Mouse (Mus musculus) urinary bladder, postnatal 14 days (tissue): ENCODE measurements at regions not wholly inside any gene's neighbourhood (a gene's known extent, or its start where the extent isn't known, plus 50 kb on each side); places are given as distances from the start of the nearest gene placed in this dataset.

Experiments
- DNase-seq: peaks from one replicate; pipeline ENCODE4 v3.0.0; 2021; ENCODE audit warnings: low spot score

GRCm38 (mm10) chr2:148292442-148292841 is 102.7 kb upstream of the Sstr4 start:
- DNase-seq: no peak

GRCm38 (mm10) chr2:148292895-148293294 is 102.2 kb upstream of the Sstr4 start:
- peak; percentile 11 for DNase-seq

- no peak for DNase-seq
Measured at GRCm38 (mm10) chr2:148300879-148301278, 94.3 kb upstream of the Sstr4 start.

GRCm38 (mm10) chr2:148312255-148312654 is 82.9 kb upstream of the Sstr4 start:
- no peak for DNase-seq

DNA sequence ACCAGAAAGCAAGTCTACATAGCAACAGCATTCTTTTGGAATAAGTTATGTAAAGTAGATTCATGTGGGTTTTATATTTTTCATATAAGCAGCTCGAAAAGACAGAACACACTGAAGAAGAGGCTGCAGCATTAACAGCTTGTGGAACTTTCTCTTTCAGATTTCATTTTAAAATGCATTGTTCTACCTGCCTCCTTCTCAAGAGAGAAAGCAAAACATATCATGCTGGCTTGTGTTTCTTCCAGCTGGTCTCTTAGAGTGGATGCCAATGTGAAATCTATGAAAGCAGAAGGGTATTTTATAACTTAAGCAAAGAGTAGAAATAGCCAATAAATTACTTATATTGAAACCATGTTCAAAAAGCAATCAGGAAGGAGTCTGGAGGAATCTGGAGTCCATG is 74.2 kb upstream of the Sstr4 start:
- DNase-seq: no peak

DNA sequence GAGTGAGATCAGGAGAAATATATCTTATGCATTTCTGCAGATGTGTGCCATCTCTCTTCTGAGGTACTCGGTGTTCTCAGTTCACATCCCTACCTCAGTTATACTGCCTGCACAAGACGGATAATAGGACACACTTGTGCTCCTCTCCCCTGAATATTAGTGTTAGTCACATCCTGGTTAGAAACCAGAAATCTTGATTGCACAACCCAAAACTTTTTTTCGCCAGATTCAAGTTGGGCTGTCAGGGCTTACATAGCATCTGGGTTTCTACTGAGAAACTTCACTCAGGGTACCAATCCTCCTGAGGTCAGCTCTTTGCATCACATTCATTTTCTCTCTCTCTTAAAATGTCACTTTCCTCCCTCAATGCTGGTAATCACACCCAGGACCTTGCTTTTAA is 69.8 kb upstream of the Sstr4 start:
- no peak for DNase-seq

DNA sequence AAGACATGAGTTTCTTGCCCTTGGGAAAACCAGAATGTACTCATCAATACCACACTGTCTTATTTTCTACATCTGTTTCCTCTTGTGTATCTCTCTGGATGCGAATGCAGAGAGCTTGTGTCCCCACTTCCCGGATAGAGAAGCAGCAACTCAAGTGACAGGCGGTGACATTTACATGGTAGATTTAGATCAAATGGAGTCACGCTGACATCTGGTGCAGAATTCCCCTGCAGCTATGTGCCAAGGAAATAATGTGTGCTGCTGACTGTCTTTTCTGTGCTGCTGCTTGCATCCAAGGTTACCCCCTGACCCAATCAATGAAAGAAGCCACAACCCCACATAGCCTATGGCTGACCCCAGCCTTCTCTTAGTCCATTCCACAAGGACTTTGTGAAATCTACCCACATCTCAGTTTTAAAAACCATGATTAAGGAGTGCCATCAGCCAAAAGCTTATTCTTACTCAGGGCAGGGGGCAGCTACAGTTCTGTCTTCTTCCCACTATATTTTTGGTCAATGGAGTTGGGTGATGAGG is 69.2 kb upstream of the Sstr4 start:
- DNase-seq: no peak

DNA sequence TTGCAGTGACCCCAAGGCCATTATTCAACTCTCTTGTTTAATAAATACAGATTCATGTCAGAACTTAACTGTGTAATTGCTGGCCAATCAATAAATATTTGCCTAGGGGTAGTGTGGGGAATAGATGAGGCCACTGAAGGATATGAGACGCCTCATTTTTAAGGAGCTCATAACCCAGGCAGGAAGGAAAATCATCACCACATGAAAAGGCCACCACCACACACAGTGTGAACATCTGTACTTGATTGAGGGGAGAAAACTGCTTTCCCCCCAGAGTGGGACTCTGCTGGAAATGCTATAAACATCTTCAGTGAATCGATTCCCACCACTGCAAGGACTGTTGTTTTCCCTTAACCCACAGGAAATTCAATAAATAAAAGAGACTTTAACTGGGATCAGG is 68.7 kb upstream of the Sstr4 start:
- DNase-seq: no peak

DNA sequence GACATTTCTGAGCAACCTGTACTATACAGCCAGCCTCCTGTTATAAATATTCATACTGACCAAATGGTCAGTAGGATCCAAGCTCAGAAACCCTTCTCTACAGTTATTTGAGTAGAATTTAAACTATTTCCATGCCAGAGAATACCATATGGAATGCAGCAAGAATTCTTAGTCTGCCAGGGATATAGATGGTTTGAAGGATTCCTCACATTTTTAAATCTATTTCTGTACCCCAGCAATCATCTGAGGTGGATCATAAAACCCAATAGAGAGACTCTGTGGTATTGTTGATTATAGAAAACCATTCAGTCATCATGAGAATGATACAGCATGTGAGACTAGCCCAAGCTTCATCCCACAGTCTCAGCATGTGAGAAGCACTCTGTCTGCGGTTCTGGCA is 67.6 kb upstream of the Sstr4 start:
- DNase-seq: no peak

GRCm38 (mm10) chr2:148330368-148330767 is 64.8 kb upstream of the Sstr4 start:
- no peak for DNase-seq

- DNase-seq: no peak
Measured at GRCm38 (mm10) chr2:148334555-148334954, 60.6 kb upstream of the Sstr4 start.

DNA sequence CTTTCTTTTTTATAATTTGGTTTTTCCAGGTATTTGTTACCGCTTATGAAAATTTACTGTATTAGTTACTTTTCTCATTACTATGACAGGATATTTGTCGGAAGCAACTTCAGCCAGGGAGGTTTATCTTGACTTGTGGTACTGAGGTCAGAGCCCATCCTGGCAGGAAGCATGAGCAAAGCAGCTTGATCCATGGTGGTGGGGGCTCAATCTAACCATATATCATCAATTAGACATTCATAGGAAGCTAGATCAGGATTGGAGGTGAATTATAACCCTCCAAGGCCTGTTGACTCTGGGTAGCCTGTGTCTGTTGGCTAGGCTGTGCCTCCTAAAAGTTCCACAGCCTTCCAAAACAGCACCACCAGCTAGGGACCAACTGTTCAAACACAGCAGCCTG is 58.5 kb upstream of the Sstr4 start:
- DNase-seq: no peak

DNA sequence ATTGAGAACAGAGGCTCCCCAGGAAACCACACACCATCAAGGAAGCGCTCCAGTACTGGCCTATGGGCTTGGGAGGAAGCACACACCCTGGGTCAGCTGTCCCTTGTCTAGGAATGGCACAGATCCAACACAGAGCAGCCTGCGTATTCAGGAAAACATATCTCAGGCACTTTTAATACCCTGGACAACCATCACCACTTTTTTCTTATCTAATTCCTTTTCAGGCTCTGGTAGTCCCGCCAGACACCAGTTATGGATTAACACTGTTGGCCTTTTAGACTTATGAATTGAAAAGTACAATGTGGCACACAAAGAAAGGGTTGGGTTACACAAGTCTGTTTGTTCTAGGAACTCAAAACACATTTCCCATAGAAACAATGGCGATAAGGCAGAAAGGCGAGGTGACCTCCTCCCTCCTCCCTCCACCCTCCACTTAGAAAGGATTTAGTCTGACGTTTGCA is 56.8 kb upstream of the Sstr4 start:
- DNase-seq: peak; percentile 46

DNA sequence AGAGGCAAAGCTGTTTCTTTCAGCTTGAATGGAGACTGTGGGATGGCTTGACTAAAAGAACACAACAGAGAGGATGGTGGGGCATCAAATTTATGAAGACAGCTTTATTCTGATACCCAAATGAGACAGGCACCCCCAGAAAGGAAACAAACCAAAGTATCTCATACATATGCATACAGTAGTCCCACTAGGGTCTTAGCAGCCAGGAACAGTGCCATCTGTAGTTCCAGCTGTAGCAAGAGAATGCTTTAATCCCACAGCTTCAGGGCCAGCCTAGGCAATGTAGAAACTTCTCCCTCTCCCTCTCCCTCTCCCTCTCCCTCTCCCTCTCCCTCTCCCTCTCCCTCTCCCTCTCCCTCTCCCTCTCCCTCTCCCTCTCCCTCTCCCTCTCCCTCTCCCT is 56.2 kb upstream of the Sstr4 start:
- no peak for DNase-seq

DNA sequence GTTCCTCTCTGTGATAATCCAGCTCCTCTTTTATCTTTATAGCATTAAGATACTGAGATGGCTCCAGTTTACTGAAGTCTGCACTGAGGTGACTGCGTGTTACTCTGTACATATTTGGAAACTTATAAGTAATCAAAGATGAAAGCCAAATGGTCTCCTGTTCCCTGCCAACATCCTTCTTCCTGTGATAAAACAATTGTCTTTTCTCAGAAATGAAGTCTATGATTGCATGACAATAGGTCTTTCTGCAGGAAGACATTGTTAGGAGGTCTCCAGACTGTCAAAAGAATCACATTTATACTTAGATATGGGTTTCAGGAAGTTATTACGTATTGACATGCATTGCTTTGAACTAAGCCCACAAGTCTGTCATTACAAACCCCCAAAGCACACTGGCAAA is 51.0 kb upstream of the Sstr4 start:
- DNase-seq: no peak
